Mouse (Mus musculus): ENCODE measurements at regions not wholly inside any gene's neighbourhood (a gene's known extent, or its start where the extent isn't known, plus 50 kb on each side); places are given as distances from the start of the nearest gene placed in this dataset.

GRCm38 (mm10) chr15:63614191-63614590 lies 230.8 kb downstream of the Gsdmc2 start:
- TF ChIP-seq CTCF (IDR thresholded peaks at IDR 0.05; ENCODE audit: extremely low read depth, insufficient read depth, insufficient read length, insufficient replicate concordance): no peak
- TF ChIP-seq POLR2A (IDR thresholded peaks at IDR 0.05; ENCODE audit: low read depth, low read length): no peak

Data from spleen, adult 2 months (tissue).